Mouse (Mus musculus): ENCODE measurements around the gene Mia3. TPM values are rescaled to one million over a fixed set of nuclear protein-coding genes. Genes with fewer than 3 reads are reported as not detected.
A peak's percentile ranks its signal among the peaks of the same experiment; 100 is the strongest.

Gene Mia3
- polyA plus RNA-seq, 1 experiment from 2014 or later: 62.9 TPM

DNA sequence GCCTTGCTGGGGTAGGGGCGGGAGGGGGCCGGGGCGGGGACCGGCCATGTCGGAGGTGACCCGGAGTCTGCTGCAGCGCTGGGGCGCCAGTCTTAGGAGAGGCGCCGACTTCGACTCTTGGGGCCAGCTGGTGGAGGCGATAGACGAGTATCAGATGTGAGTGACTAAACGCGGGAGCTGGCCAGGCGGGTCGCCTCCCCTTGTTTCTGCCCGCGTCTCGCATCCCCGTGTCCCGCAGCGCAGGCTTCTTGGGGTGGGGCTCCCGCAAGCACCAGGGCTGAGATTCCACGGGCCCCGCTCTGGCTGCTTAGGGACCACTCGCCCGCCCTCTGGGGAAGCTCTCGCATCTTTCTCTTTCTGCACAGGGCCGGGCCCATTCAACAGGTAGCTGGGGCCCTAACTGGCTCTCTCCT, 71.9 kb downstream of the Mia3 start:
- Histone ChIP-seq H3K4me3 (ENCODE audit: low read depth, low read length) (peak overlapping the region; percentile 45), H3K27me3 (replicated peaks; ENCODE audit: control insufficient read depth, insufficient read depth, low read length) (no peaks in the 10 kb centered on the region), H3K4me2 (ENCODE audit: low read length) (peak overlapping the region; percentile 55), H3K4me1 (ENCODE audit: control insufficient read depth, insufficient read depth, low read length) (no peaks in the 10 kb centered on the region), H3K9me3 (replicated peaks; ENCODE audit: control insufficient read depth, low read length) (no peaks in the 10 kb centered on the region), H3K36me3 (ENCODE audit: control insufficient read depth, insufficient read depth, low read length) (peaks cover 15% of the 10 kb centered on the region), H3K27ac (ENCODE audit: low read depth, low read length) (peak overlapping the region; percentile 2; the same call in 1 of the 2 replicates), H3K9ac (ENCODE audit: low read length) (peak overlapping the region; percentile 52)
- WGBS: under 1% methylated on average over 28 of the region's 30 CpGs
- DNase-seq (ENCODE audit: low spot score) (peak; percentile 57), ATAC-seq (peak; percentile 30)

GRCm38 (mm10) chr1:183296877-183297383, 72.4 kb downstream of the Mia3 start, which contains the start of gene Brox:
Gene Brox (minus strand): TSS chr1:183297269.
- Histone ChIP-seq H3K27ac (ENCODE audit: low read depth, low read length) (peak within 1 kb of the TSS; percentile 55; the same call in 1 of the 2 replicates), H3K4me2 (ENCODE audit: low read length) (peak within 1 kb of the TSS; percentile 55), H3K9me3 (replicated peaks; ENCODE audit: control insufficient read depth, low read length) (no peaks in the 10 kb centered on the region), H3K9ac (ENCODE audit: low read length) (peak within 1 kb of the TSS; percentile 62), H3K36me3 (ENCODE audit: control insufficient read depth, insufficient read depth, low read length) (peaks cover 21% of the 10 kb centered on the region), H3K27me3 (replicated peaks; ENCODE audit: control insufficient read depth, insufficient read depth, low read length) (no peaks in the 10 kb centered on the region), H3K4me1 (ENCODE audit: control insufficient read depth, insufficient read depth, low read length) (no peaks in the 10 kb centered on the region), H3K4me3 (ENCODE audit: low read depth, low read length) (peak within 1 kb of the TSS; percentile 45)
- DNase-seq (ENCODE audit: low spot score) (peak; percentile 95), ATAC-seq (peak; percentile 95)
- WGBS: under 1% methylated on average over 39 of the region's 39 CpGs

GRCm38 (mm10) chr1:183296465-183296864, 72.9 kb downstream of the Mia3 start, which contains the start of gene Aida:
Gene Aida (plus strand): TSS chr1:183296590.
- Histone ChIP-seq H3K9me3 (replicated peaks; ENCODE audit: control insufficient read depth, low read length) (no peaks in the 10 kb centered on the region), H3K4me3 (ENCODE audit: low read depth, low read length) (peak within 1 kb of the TSS; percentile 45), H3K27me3 (replicated peaks; ENCODE audit: control insufficient read depth, insufficient read depth, low read length) (no peaks in the 10 kb centered on the region), H3K4me2 (ENCODE audit: low read length) (peak within 1 kb of the TSS; percentile 55), H3K4me1 (ENCODE audit: control insufficient read depth, insufficient read depth, low read length) (no peaks in the 10 kb centered on the region), H3K36me3 (ENCODE audit: control insufficient read depth, insufficient read depth, low read length) (peaks cover 25% of the 10 kb centered on the region), H3K9ac (ENCODE audit: low read length) (peak within 1 kb of the TSS; percentile 62), H3K27ac (ENCODE audit: low read depth, low read length) (peak within 1 kb of the TSS; percentile 55; the same call in 1 of the 2 replicates)
- WGBS: under 1% methylated on average over 26 of the region's 26 CpGs
- DNase-seq (ENCODE audit: low spot score): peak; percentile 30
- ATAC-seq: peak; percentile 24

- Histone ChIP-seq H3K9ac (ENCODE audit: low read length) (no peak overlapping the region), H3K9me3 (replicated peaks; ENCODE audit: control insufficient read depth, low read length) (no peaks in the 10 kb centered on the region), H3K4me2 (ENCODE audit: low read length) (no peak overlapping the region), H3K27me3 (replicated peaks; ENCODE audit: control insufficient read depth, insufficient read depth, low read length) (no peaks in the 10 kb centered on the region), H3K4me3 (ENCODE audit: low read depth, low read length) (no peak overlapping the region), H3K4me1 (ENCODE audit: control insufficient read depth, insufficient read depth, low read length) (no peaks in the 10 kb centered on the region), H3K36me3 (ENCODE audit: control insufficient read depth, insufficient read depth, low read length) (peaks cover 88% of the 10 kb centered on the region), H3K27ac (ENCODE audit: low read depth, low read length) (no peak overlapping the region)
- DNase-seq (ENCODE audit: low spot score) (no peak), ATAC-seq (no peak)
- WGBS: 91% methylated on average over 4 of the region's 4 CpGs
Observed at GRCm38 (mm10) chr1:183289576-183289975, 79.8 kb downstream of the Mia3 start.

DNA sequence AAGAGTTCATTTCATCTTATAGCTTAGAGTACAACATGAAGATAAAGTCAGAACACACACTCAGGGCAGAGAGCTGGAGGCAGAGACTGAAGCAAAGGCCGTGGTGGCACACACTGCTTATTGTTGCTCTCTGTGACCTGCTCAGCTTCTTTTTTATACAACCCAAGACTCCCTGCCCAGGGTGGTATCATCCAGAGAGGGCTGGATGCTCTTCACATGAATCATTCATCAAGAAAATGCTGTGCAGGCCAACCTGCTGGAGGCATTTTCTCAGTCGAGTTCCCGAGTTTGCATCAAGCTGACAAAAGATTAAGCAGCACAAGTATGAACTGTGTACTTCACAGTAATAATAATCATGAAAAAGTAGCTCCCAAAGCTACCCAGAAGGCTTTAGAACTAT, 81.0 kb downstream of the Mia3 start:
- no peaks in the 10 kb centered on the region for H3K27me3 ChIP-seq (replicated peaks; ENCODE audit: control insufficient read depth, insufficient read depth, low read length)
- 87% methylated on average over 3 of the region's 3 CpGs for WGBS
- peaks cover 91% of the 10 kb centered on the region for H3K36me3 ChIP-seq (ENCODE audit: control insufficient read depth, insufficient read depth, low read length)

More for the DNA sequence above, 81.0 kb downstream of the Mia3 start:
- DNase-seq (ENCODE audit: low spot score) (no peak), ATAC-seq (no peak)
- no peaks in the 10 kb centered on the region for H3K9me3 ChIP-seq (replicated peaks; ENCODE audit: control insufficient read depth, low read length)
- H3K9ac ChIP-seq (ENCODE audit: low read length): no peak overlapping the region
- no peak overlapping the region for H3K27ac ChIP-seq (ENCODE audit: low read depth, low read length)
- no peak overlapping the region for H3K4me2 ChIP-seq (ENCODE audit: low read length)
- H3K4me3 ChIP-seq (ENCODE audit: low read depth, low read length): no peak overlapping the region
- no peaks in the 10 kb centered on the region for H3K4me1 ChIP-seq (ENCODE audit: control insufficient read depth, insufficient read depth, low read length)

Other genes with a start within 250 kb of the Mia3 start
- gene Disp1, start 148.0 kb downstream of the Mia3 start, polyA plus RNA-seq (2014; fragmentation: Nextera tagmentation; extraction: Ambion mirVana): 4.4 and 5.5 TPM in 2 replicates
- 37.0 and 40.0 TPM in 2 replicates for gene Aida, start 73.0 kb downstream of the Mia3 start, polyA plus RNA-seq (2014; fragmentation: Nextera tagmentation; extraction: Ambion mirVana)
- 109 and 126 TPM in 2 replicates for gene Brox, start 72.3 kb downstream of the Mia3 start, polyA plus RNA-seq (2014; fragmentation: Nextera tagmentation; extraction: Ambion mirVana)
- 12.5 and 13.2 TPM in 2 replicates for gene Taf1a, start 19.4 kb upstream of the Mia3 start, polyA plus RNA-seq (2014; fragmentation: Nextera tagmentation; extraction: Ambion mirVana)
- gene Hhipl2, start 48.7 kb upstream of the Mia3 start, polyA plus RNA-seq (2014; fragmentation: Nextera tagmentation; extraction: Ambion mirVana): 0.09 TPM in 2 replicates